Mouse (Mus musculus): Measurements from ENCODE around the gene Gabpb1. TPM values are rescaled to one million over a fixed set of nuclear protein-coding genes. Genes with fewer than 3 reads are reported as not detected.

Gabpb1 gene
- 28.5 and 33.0 TPM in 2 replicates for polyA plus RNA-seq (2015; fragmentation: Nextera tagmentation; extraction: Ambion mirVana)

DNA sequence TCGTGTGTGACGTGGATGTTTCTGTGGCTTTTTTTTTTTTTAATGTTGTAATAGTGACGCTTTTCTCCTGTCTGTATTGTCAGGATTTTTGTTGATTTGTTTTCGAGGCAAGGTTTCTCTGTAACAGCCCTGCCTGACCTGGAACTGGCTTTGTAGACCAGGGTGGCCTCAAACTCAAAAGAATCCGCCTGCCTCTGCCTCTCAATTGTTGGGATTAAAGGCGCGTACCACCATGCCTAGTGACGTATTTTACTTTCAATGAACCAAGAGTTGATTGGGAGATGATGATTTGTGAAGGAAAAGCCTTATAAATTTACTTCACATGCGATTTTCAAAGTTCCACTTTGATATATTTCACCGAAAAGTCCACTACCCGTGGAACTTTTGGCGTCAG is at the start of gene Gabpb1:
Gabpb1 (minus strand) TSS at position 216 of the 394 bp plus-strand sequence.
- no peaks in the 10 kb centered on the region for H3K27me3 ChIP-seq
- H3K9ac ChIP-seq = peak within 1 kb of the TSS; percentile 98
- 12% methylated on average over 12 of the region's 12 CpGs for WGBS (ENCODE audit: insufficient replicate concordance)

DNA sequence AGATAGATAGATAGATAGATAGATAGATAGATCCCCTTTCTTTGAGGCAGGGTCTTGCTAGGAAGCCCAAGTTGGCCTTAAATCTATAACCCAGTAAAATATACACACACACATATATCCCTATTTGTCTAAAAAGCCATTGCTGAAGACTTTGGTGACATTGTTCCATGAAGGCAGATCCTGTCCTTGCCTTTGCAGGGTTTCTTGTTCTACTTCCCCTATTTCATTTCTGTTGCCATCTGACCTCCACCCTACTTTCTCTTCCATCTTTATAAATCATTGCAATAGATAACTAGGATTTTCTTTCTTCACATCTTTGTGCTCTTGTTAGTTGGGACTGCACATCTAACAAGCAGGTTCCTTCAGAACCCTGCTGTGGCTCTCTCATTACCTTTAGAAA is 36.8 kb upstream of the Gabpb1 start:
- H3K27me3 ChIP-seq = no peaks in the 10 kb centered on the region
- H3K4me2 ChIP-seq = no peak overlapping the region
- H3K36me3 ChIP-seq = no peaks in the 10 kb centered on the region
- peaks cover 24% of the 10 kb centered on the region for H3K4me1 ChIP-seq (replicated peaks)
- no peak overlapping the region for H3K27ac ChIP-seq
- no peak overlapping the region for H3K9ac ChIP-seq
- no peak overlapping the region for H3K4me3 ChIP-seq (replicated peaks)
- DNase-seq (no peak), ATAC-seq (ENCODE audit: low read depth) (no peak)
- H3K9me3 ChIP-seq (replicated peaks) = no peaks in the 10 kb centered on the region

More for the DNA sequence above, at the start of gene Gabpb1:
- Histone ChIP-seq H3K27ac (peak within 1 kb of the TSS; percentile 95), H3K9me3 (replicated peaks) (no peaks in the 10 kb centered on the region), H3K4me1 (replicated peaks) (peaks cover 40% of the 10 kb centered on the region), H3K4me3 (replicated peaks) (peak within 1 kb of the TSS; percentile 98), H3K4me2 (peak within 1 kb of the TSS; percentile 87), H3K36me3 (no peaks in the 10 kb centered on the region; the same call in 1 of the 2 replicates)
- DNase-seq = no peak
- ATAC-seq (ENCODE audit: low read depth) = no peak

DNA sequence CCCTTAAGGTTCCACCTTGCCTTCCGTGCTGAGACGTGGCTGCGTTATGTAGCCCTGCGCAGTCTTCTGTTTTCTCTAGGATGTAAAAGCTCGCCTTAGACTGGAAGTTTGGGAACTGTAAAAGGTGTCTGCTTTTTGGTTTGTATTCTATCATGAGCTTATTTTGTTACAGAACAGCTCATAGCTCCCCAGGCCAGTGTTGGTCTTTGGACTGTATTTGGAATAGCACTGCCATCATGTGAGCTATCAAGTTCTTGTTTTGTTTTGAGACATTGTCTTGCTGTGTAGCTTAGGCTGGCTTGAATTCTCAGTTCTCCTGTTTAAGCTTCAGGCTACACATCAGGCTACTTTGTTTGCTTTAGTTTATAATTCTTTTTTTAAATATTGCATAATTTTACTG is 36.4 kb upstream of the Gabpb1 start:
- no peak for DNase-seq
- Histone ChIP-seq H3K9ac (no peak overlapping the region), H3K4me2 (no peak overlapping the region), H3K27ac (no peak overlapping the region), H3K27me3 (no peaks in the 10 kb centered on the region), H3K9me3 (replicated peaks) (no peaks in the 10 kb centered on the region), H3K36me3 (no peaks in the 10 kb centered on the region), H3K4me3 (replicated peaks) (no peak overlapping the region), H3K4me1 (replicated peaks) (peaks cover 26% of the 10 kb centered on the region)
- ATAC-seq (ENCODE audit: low read depth) = no peak
- 89% methylated on average over 5 of the region's 5 CpGs for WGBS (ENCODE audit: insufficient replicate concordance)

DNA sequence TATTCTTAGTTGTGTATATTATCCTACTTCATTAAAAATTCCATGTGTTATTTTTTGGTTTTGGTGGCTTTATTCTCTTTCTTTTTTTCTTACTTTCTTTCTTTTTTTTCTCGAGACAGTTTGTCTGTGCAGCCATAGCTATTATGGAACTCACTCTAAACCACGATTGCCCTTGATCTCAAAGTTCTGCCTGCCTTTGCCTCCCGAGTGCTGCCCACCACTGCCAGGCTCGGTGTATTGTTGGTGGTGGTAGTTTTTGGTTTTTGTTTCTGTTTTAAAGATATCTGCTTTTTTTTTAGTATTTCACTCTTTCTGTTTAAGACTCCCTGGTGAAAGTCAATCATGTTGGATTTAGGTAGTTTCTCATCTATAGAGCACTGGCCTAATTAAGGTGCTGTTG is 32.2 kb upstream of the Gabpb1 start:
- Histone ChIP-seq H3K4me2 (peak overlapping the region; percentile 71), H3K9ac (peak overlapping the region; percentile 85; the same call in 1 of the 2 replicates), H3K27me3 (peaks cover 10% of the 10 kb centered on the region; the same call in 1 of the 2 replicates), H3K4me1 (replicated peaks) (peaks cover 18% of the 10 kb centered on the region), H3K4me3 (replicated peaks) (peak overlapping the region; percentile 81), H3K36me3 (no peaks in the 10 kb centered on the region), H3K27ac (no peak overlapping the region), H3K9me3 (replicated peaks) (no peaks in the 10 kb centered on the region)
- DNase-seq = no peak
- 58% methylated on average over 4 of the region's 4 CpGs for WGBS (ENCODE audit: insufficient replicate concordance)
- no peak for ATAC-seq (ENCODE audit: low read depth)

GRCm38 (mm10) chr2:126707438-126707779 is 31.3 kb upstream of the Gabpb1 start:
- no peaks in the 10 kb centered on the region for H3K9me3 ChIP-seq (replicated peaks)
- WGBS (ENCODE audit: insufficient replicate concordance) = under 1% methylated on average over 23 of the region's 23 CpGs
- DNase-seq (no peak), ATAC-seq (ENCODE audit: low read depth) (peak; percentile 82)
- H3K4me3 ChIP-seq (replicated peaks) = peak overlapping the region; percentile 81
- peaks cover 10% of the 10 kb centered on the region; the same call in 1 of the 2 replicates for H3K27me3 ChIP-seq
- peaks cover 18% of the 10 kb centered on the region for H3K4me1 ChIP-seq (replicated peaks)
- H3K4me2 ChIP-seq = peak overlapping the region; percentile 71
- peak overlapping the region; percentile 85 for H3K9ac ChIP-seq
- H3K27ac ChIP-seq = peak overlapping the region; percentile 72
- no peaks in the 10 kb centered on the region for H3K36me3 ChIP-seq

DNA sequence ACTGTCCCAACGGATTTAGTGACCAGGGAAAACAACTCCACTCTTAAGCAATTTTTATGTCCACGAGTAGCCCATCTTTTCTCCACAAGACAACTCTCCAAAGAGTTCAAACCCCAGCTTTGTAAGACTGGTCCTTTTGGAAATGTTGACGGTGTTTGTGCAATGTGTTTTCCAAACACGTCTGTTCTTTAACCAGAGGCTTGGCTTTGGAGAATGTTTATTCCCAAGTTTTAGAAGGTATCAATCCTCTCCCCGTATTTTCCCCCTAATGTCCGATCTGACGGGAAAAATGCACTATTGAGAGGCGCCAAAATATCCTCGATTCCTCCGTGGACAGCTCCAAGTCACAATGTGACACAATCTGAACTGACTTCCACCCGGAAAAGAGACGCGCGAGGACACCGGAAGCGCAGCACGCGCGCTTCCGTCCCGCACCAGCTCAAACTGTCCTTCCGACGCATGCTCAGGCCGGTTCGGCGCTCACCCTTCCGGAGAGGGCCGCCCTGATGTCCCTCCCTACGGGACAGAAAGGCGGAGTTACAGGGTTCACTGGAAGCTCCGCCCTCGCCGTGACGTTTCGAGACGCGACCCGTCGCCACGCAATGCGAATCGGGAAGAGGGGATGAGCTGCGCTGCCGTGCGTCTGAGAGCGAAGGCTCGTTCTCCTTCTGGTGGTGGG is 30.8 kb upstream of the Gabpb1 start, which contains the start of gene Usp8:
Usp8 (plus strand) TSS at position 570 of the 679 bp plus-strand sequence.
- Histone ChIP-seq H3K4me1 (replicated peaks) (peaks cover 18% of the 10 kb centered on the region), H3K9me3 (replicated peaks) (no peaks in the 10 kb centered on the region), H3K27me3 (peaks cover 10% of the 10 kb centered on the region; the same call in 1 of the 2 replicates), H3K9ac (peak within 1 kb of the TSS; percentile 85), H3K4me2 (peak within 1 kb of the TSS; percentile 71), H3K27ac (peak within 1 kb of the TSS; percentile 72), H3K4me3 (replicated peaks) (peak within 1 kb of the TSS; percentile 81), H3K36me3 (no peaks in the 10 kb centered on the region)
- 3% methylated on average over 47 of the region's 47 CpGs for WGBS (ENCODE audit: insufficient replicate concordance)
- ATAC-seq (ENCODE audit: low read depth) (peak; percentile 100), DNase-seq (peak; percentile 97)

- no peak overlapping the region for H3K4me3 ChIP-seq (replicated peaks)
- H3K9me3 ChIP-seq (replicated peaks) = no peaks in the 10 kb centered on the region
- no peak overlapping the region for H3K27ac ChIP-seq
- 0 out of 2 replicates have a peak, but pooled peaks cover 2% of the 10 kb centered on the region for H3K27me3 ChIP-seq
- DNase-seq = no peak
- no peak overlapping the region for H3K9ac ChIP-seq
- H3K36me3 ChIP-seq = no peaks in the 10 kb centered on the region
- no peak overlapping the region for H3K4me2 ChIP-seq
- WGBS (ENCODE audit: insufficient replicate concordance) = 50% methylated on average over 6 of the region's 6 CpGs
- ATAC-seq (ENCODE audit: low read depth) = peak; percentile 26; the same call in 1 of the 2 replicates
- 0 out of 2 replicates have a peak, but pooled peaks cover 5% of the 10 kb centered on the region for H3K4me1 ChIP-seq (replicated peaks)
These were observed 19.1 kb upstream of the Gabpb1 start for GRCm38 (mm10) chr2:126695285-126695684.

DNA sequence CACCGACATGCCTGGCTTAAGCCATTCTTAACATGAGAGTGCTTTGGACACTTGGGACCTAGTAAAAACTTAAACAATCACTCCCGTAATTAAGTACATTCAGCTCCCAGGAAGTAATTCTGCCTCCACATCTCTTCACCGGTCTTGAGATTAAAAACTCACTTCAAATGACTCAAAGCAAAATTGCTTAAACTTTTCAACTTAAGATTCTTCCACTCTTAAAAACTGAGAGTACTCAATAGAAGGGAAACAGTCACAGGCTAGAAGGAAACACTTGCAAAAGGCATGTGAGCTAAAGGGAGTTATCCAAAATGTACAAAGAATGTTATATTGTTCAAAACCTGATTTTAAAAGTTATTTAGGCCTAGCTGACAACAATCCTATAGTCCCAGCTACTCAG is 15.2 kb upstream of the Gabpb1 start:
- no peak for DNase-seq
- 0 out of 2 replicates have a peak, but pooled peaks cover 5% of the 10 kb centered on the region for H3K4me1 ChIP-seq (replicated peaks)
- H3K27ac ChIP-seq = no peak overlapping the region
- no peak for ATAC-seq (ENCODE audit: low read depth)
- WGBS (ENCODE audit: insufficient replicate concordance) = 70% methylated on average over 3 of the region's 3 CpGs
- no peaks in the 10 kb centered on the region for H3K9me3 ChIP-seq (replicated peaks)
- no peaks in the 10 kb centered on the region for H3K36me3 ChIP-seq
- H3K9ac ChIP-seq = no peak overlapping the region
- H3K4me3 ChIP-seq (replicated peaks) = no peak overlapping the region
- H3K27me3 ChIP-seq = no peaks in the 10 kb centered on the region
- no peak overlapping the region for H3K4me2 ChIP-seq

- H3K27ac ChIP-seq = peak overlapping the region; percentile 50; the same call in 1 of the 2 replicates
- no peak overlapping the region for H3K4me3 ChIP-seq (replicated peaks)
- DNase-seq (no peak), ATAC-seq (ENCODE audit: low read depth) (no peak)
- H3K9ac ChIP-seq = no peak overlapping the region
- H3K36me3 ChIP-seq = peaks cover 9% of the 10 kb centered on the region
- 56% methylated on average over 1 of the region's 1 CpGs for WGBS (ENCODE audit: insufficient replicate concordance)
- no peaks in the 10 kb centered on the region for H3K27me3 ChIP-seq
- H3K9me3 ChIP-seq (replicated peaks) = no peaks in the 10 kb centered on the region
- no peak overlapping the region for H3K4me2 ChIP-seq
- H3K4me1 ChIP-seq (replicated peaks) = peaks cover 14% of the 10 kb centered on the region
These were observed 6.8 kb upstream of the Gabpb1 start for GRCm38 (mm10) chr2:126682937-126683336.

GRCm38 (mm10) chr2:126682333-126682732 is 6.2 kb upstream of the Gabpb1 start:
- no peak for ATAC-seq (ENCODE audit: low read depth)
- Histone ChIP-seq H3K27ac (peak overlapping the region; percentile 50; the same call in 1 of the 2 replicates), H3K4me3 (replicated peaks) (no peak overlapping the region), H3K27me3 (no peaks in the 10 kb centered on the region), H3K9me3 (replicated peaks) (no peaks in the 10 kb centered on the region), H3K36me3 (peaks cover 9% of the 10 kb centered on the region), H3K4me1 (replicated peaks) (peaks cover 18% of the 10 kb centered on the region), H3K9ac (no peak overlapping the region), H3K4me2 (no peak overlapping the region)
- WGBS (ENCODE audit: insufficient replicate concordance) = 37% methylated on average over 2 of the region's 2 CpGs
- DNase-seq = no peak

GRCm38 (mm10) chr2:126677366-126677765 is 1.2 kb upstream of the Gabpb1 start:
- 91% methylated on average over 1 of the region's 1 CpGs for WGBS (ENCODE audit: insufficient replicate concordance)
- no peak for ATAC-seq (ENCODE audit: low read depth)
- H3K9ac ChIP-seq = no peak overlapping the region

More at GRCm38 (mm10) chr2:126677366-126677765, 1.2 kb upstream of the Gabpb1 start:
- no peaks in the 10 kb centered on the region for H3K9me3 ChIP-seq (replicated peaks)
- H3K4me2 ChIP-seq = no peak overlapping the region; the same call in 1 of the 2 replicates
- H3K27me3 ChIP-seq = no peaks in the 10 kb centered on the region
- no peak overlapping the region for H3K4me3 ChIP-seq (replicated peaks)
- H3K36me3 ChIP-seq = peaks cover under 1% of the 10 kb centered on the region
- no peak for DNase-seq
- H3K27ac ChIP-seq = no peak overlapping the region
- H3K4me1 ChIP-seq (replicated peaks) = peaks cover 37% of the 10 kb centered on the region

Measured in liver, embryonic 13.5 days (tissue).